ENCODE assay signal across 7 mouse cellular contexts in genomic region chr15:10982064-10982435, GRCm38 (mm10). TPM values are rescaled to one million over a fixed set of nuclear protein-coding genes. Genes with fewer than 3 reads are reported as not detected.
DNase-seq lines count a peak whose midpoint lies in the region; ATAC-seq lines count a peak whose summit lies in the region.

No protein-coding gene starts in this region.

- H3K4me2 ChIP-seq in lung, embryonic 16.5 days (ENCODE audit: low read depth, low read length), result peak overlapping the region; percentile 84
- H3K4me2 ChIP-seq in forebrain, embryonic 13.5 days, result peak overlapping the region; percentile 67
- peak overlapping the region; percentile 63 for H3K4me2 ChIP-seq in limb, embryonic 15.5 days
- H3K4me2 ChIP-seq in stomach, embryonic 15.5 days, result peak overlapping the region; percentile 62

- DNase-seq in lung, postnatal 25 days (ENCODE audit: low spot score), result no peak
- DNase-seq in adrenal gland, postnatal 36 days, result no peak
- DNase-seq in cerebellum, adult 11 months, result no peak

- peaks cover 9% of the 10 kb centered on the region; the same call in 1 of the 2 replicates for H3K4me1 ChIP-seq in lung, embryonic 16.5 days (replicated peaks; ENCODE audit: control insufficient read depth, insufficient read depth, low read length)
- peaks cover 5% of the 10 kb centered on the region; the same call in 1 of the 2 replicates for H3K4me1 ChIP-seq in forebrain, embryonic 13.5 days
- peaks cover 11% of the 10 kb centered on the region for H3K4me1 ChIP-seq in limb, embryonic 15.5 days
- 0 out of 2 replicates have a peak, but pooled peaks cover 4% of the 10 kb centered on the region for H3K4me1 ChIP-seq in stomach, embryonic 15.5 days

- H3K27me3 ChIP-seq in lung, embryonic 16.5 days (ENCODE audit: control insufficient read depth, insufficient read depth, low read depth, low read length), result no peaks in the 10 kb centered on the region
- no peaks in the 10 kb centered on the region for H3K27me3 ChIP-seq in forebrain, embryonic 13.5 days
- H3K27me3 ChIP-seq in limb, embryonic 15.5 days, result no peaks in the 10 kb centered on the region
- no peaks in the 10 kb centered on the region for H3K27me3 ChIP-seq in stomach, embryonic 15.5 days (replicated peaks)

- H3K9ac ChIP-seq in lung, embryonic 16.5 days (ENCODE audit: low read length), result peak overlapping the region; percentile 80
- peak overlapping the region; percentile 78 for H3K9ac ChIP-seq in forebrain, embryonic 13.5 days
- peak overlapping the region; percentile 82; the same call in 1 of the 2 replicates for H3K9ac ChIP-seq in limb, embryonic 15.5 days
- peak overlapping the region; percentile 11; the same call in 1 of the 2 replicates for H3K9ac ChIP-seq in stomach, embryonic 15.5 days

- 3% methylated on average over 6 of the region's 6 CpGs for WGBS in lung, embryonic 16.5 days
- 7% methylated on average over 6 of the region's 6 CpGs for WGBS in forebrain, embryonic 13.5 days
- 4% methylated on average over 6 of the region's 6 CpGs for WGBS in limb, embryonic 15.5 days
- WGBS in stomach, embryonic 15.5 days, result 5% methylated on average over 6 of the region's 6 CpGs

- H3K27ac ChIP-seq in lung, embryonic 16.5 days (ENCODE audit: low read length), result peak overlapping the region; percentile 91; the same call in 1 of the 2 replicates
- peak overlapping the region; percentile 78 for H3K27ac ChIP-seq in forebrain, embryonic 13.5 days
- H3K27ac ChIP-seq in limb, embryonic 15.5 days, result peak overlapping the region; percentile 96
- H3K27ac ChIP-seq in stomach, embryonic 15.5 days, result peak overlapping the region; percentile 90

- peak overlapping the region; percentile 72 for H3K4me3 ChIP-seq in lung, embryonic 16.5 days (ENCODE audit: low read length)
- peak overlapping the region; percentile 67 for H3K4me3 ChIP-seq in forebrain, embryonic 13.5 days
- peak overlapping the region; percentile 81 for H3K4me3 ChIP-seq in limb, embryonic 15.5 days
- H3K4me3 ChIP-seq in stomach, embryonic 15.5 days (replicated peaks), result peak overlapping the region; percentile 63

- no peaks in the 10 kb centered on the region for H3K9me3 ChIP-seq in lung, embryonic 16.5 days (ENCODE audit: control insufficient read depth, low read length)
- no peaks in the 10 kb centered on the region for H3K9me3 ChIP-seq in forebrain, embryonic 13.5 days (replicated peaks)
- H3K9me3 ChIP-seq in limb, embryonic 15.5 days, result no peaks in the 10 kb centered on the region
- no peaks in the 10 kb centered on the region for H3K9me3 ChIP-seq in stomach, embryonic 15.5 days

- no peaks in the 10 kb centered on the region for H3K36me3 ChIP-seq in lung, embryonic 16.5 days (ENCODE audit: control insufficient read depth, insufficient read depth, low read length)
- no peaks in the 10 kb centered on the region for H3K36me3 ChIP-seq in forebrain, embryonic 13.5 days (ENCODE audit: poor library complexity, severe bottlenecking)
- H3K36me3 ChIP-seq in limb, embryonic 15.5 days, result peaks cover 15% of the 10 kb centered on the region
- H3K36me3 ChIP-seq in stomach, embryonic 15.5 days, result no peaks in the 10 kb centered on the region

- ATAC-seq in lung, embryonic 16.5 days (ENCODE audit: low read depth), result 0 out of 2 replicates have a peak, but pooled peaks have one; percentile 3
- ATAC-seq in forebrain, embryonic 13.5 days, result no peak
- no peak for ATAC-seq in limb, embryonic 15.5 days (ENCODE audit: insufficient number of reproducible peaks, low FRiP score, low TSS enrichment, low read depth)
- no peak for ATAC-seq in stomach, embryonic 15.5 days (ENCODE audit: insufficient read depth, low FRiP score, low read depth)

RNA-seq across cellular contexts. Expression of gene Amacr, which starts 0.5 kb away (rescaled TPM):
- polyA plus RNA-seq in lung, embryonic 16.5 days (2015; fragmentation: Nextera tagmentation; extraction: Ambion mirVana), result 14.4 and 15.8 TPM in 2 replicates
- polyA plus RNA-seq in forebrain, embryonic 13.5 days (2015; fragmentation: Nextera tagmentation; extraction: Ambion mirVana), result 6.4 and 7.7 TPM in 2 replicates
- 19.2 and 25.4 TPM in 2 replicates for polyA plus RNA-seq in limb, embryonic 15.5 days (2015; fragmentation: Nextera tagmentation; extraction: Ambion mirVana)
- polyA plus RNA-seq in stomach, embryonic 15.5 days (2015; fragmentation: Nextera tagmentation; extraction: Ambion mirVana), result 15.4 and 21.6 TPM in 2 replicates
- 10 to 100 TPM; 14.4 to 20.0 TPM for total RNA-seq in adrenal gland, postnatal 36 days (2021)

RNA-seq across cellular contexts. Expression of gene Slc45a2, which starts 18.5 kb away (rescaled TPM):
- polyA plus RNA-seq in lung, embryonic 16.5 days (2015; fragmentation: Nextera tagmentation; extraction: Ambion mirVana), result not detected in 2 replicates
- not detected in 2 replicates for polyA plus RNA-seq in forebrain, embryonic 13.5 days (2015; fragmentation: Nextera tagmentation; extraction: Ambion mirVana)
- polyA plus RNA-seq in limb, embryonic 15.5 days (2015; fragmentation: Nextera tagmentation; extraction: Ambion mirVana), result 0.50 and 0.62 TPM in 2 replicates
- 0.05 TPM in 1 of 2 replicates, not detected in the other for polyA plus RNA-seq in stomach, embryonic 15.5 days (2015; fragmentation: Nextera tagmentation; extraction: Ambion mirVana)
- not detected for total RNA-seq in adrenal gland, postnatal 36 days (2021)

RNA-seq across cellular contexts. Expression of gene C1qtnf3, which starts 29.9 kb away (rescaled TPM):
- polyA plus RNA-seq in lung, embryonic 16.5 days (2015; fragmentation: Nextera tagmentation; extraction: Ambion mirVana), result 5.5 and 6.7 TPM in 2 replicates
- polyA plus RNA-seq in forebrain, embryonic 13.5 days (2015; fragmentation: Nextera tagmentation; extraction: Ambion mirVana), result 0.10 and 0.13 TPM in 2 replicates
- polyA plus RNA-seq in limb, embryonic 15.5 days (2015; fragmentation: Nextera tagmentation; extraction: Ambion mirVana), result 167 and 188 TPM in 2 replicates
- 1.4 and 2.0 TPM in 2 replicates for polyA plus RNA-seq in stomach, embryonic 15.5 days (2015; fragmentation: Nextera tagmentation; extraction: Ambion mirVana)
- 1 to 10 TPM; 1.2 to 1.3 TPM for total RNA-seq in adrenal gland, postnatal 36 days (2021)

RNA-seq across cellular contexts. Expression of gene Rxfp3, which starts 55.7 kb away (rescaled TPM):
- polyA plus RNA-seq in lung, embryonic 16.5 days (2015; fragmentation: Nextera tagmentation; extraction: Ambion mirVana), result 0.04 and 0.13 TPM in 2 replicates
- 0.57 and 0.96 TPM in 2 replicates for polyA plus RNA-seq in forebrain, embryonic 13.5 days (2015; fragmentation: Nextera tagmentation; extraction: Ambion mirVana)
- 0.50 and 0.74 TPM in 2 replicates for polyA plus RNA-seq in limb, embryonic 15.5 days (2015; fragmentation: Nextera tagmentation; extraction: Ambion mirVana)
- polyA plus RNA-seq in stomach, embryonic 15.5 days (2015; fragmentation: Nextera tagmentation; extraction: Ambion mirVana), result 0.03 TPM in 1 of 2 replicates, not detected in the other
- not detected for total RNA-seq in adrenal gland, postnatal 36 days (2021)

Comparison
In these comparisons a context has a peak if more than half of its experiments do, and no peak if none do; other contexts are left out.
1. H3K9ac ChIP-seq: peak in every context shown above with its lines; median percentile 82 in limb, embryonic 15.5 days; 80 in lung, embryonic 16.5 days; 78 in forebrain, embryonic 13.5 days; 11 in stomach, embryonic 15.5 days.
2. RNA of gene C1qtnf3, which starts 29.9 kb away (polyA plus RNA-seq): 167 to 188 TPM in limb, embryonic 15.5 days; 5.5 to 6.7 TPM in lung, embryonic 16.5 days, 1.4 to 2.0 TPM in stomach, embryonic 15.5 days and 0.10 to 0.13 TPM in forebrain, embryonic 13.5 days; every median in the first group is over 10 times any median in the second.
3. Peak in every context shown above with its lines, with median percentiles within 50 percentile points of each other: H3K27ac ChIP-seq, H3K4me2 ChIP-seq and H3K4me3 ChIP-seq.